Mouse (Mus musculus) small intestine, adult 2 months (tissue): ENCODE measurements around the gene Ctnnd2. TPM values are rescaled to one million over a fixed set of nuclear protein-coding genes. Genes with fewer than 3 reads are reported as not detected.
A peak's percentile ranks its signal among the peaks of the same experiment; 100 is the strongest.
"Not testable (repeated sequence)": the region's sequence is repeated elsewhere in the genome, so short reads cannot be mapped to it uniquely, and the experiment has no call there.

Source experiments
- H3K27ac ChIP-seq: fragments of 200-500 bp; 2 replicates; pipeline ENCODE4 v1.5.1; 2012; ENCODE audit warnings: low read depth, low read length, control low read depth, inconsistent platforms; ENCODE audit not compliant: insufficient read depth
- H3K27me3 ChIP-seq: fragments of 200-500 bp; 2 replicates; pipeline ENCODE4 v1.6.1; 2012; ENCODE audit warnings: mild to moderate bottlenecking, moderate library complexity, low read length, inconsistent platforms; ENCODE audit not compliant: control insufficient read depth, insufficient read depth
- H3K36me3 ChIP-seq: fragments of 200-500 bp; 2 replicates; pipeline ENCODE4 v1.6.1; 2012; ENCODE audit warnings: mild to moderate bottlenecking, low read length, control low read depth, inconsistent platforms; ENCODE audit not compliant: control insufficient read depth, insufficient read depth
- H3K4me1 ChIP-seq: fragments of 200-500 bp; 2 replicates; pipeline ENCODE4 v1.6.1; 2012; ENCODE audit warnings: low read length, inconsistent platforms, mixed read lengths; ENCODE audit not compliant: control insufficient read depth, insufficient read depth, insufficient read length
- H3K4me3 ChIP-seq: fragments of 200-500 bp; 2 replicates; pipeline ENCODE4 v1.5.1; 2012; ENCODE audit warnings: low read depth, mild to moderate bottlenecking, control low read depth, inconsistent platforms, low read length, moderate library complexity
- CTCF ChIP-seq: fragments of 200-500 bp; IDR thresholded peaks from 2 replicates; pipeline ENCODE4 v1.5.1; 2012; ENCODE audit warnings: low read depth, mild to moderate bottlenecking, control low read depth, inconsistent platforms, low read length, moderate library complexity, mixed read lengths; ENCODE audit not compliant: insufficient replicate concordance, insufficient read length; ENCODE audit errors: extremely low read depth
- POLR2A ChIP-seq: fragments of 200-500 bp; IDR thresholded peaks from 2 replicates; pipeline ENCODE4 v1.6.1; 2012; ENCODE audit warnings: low read depth, mild to moderate bottlenecking, control low read depth, inconsistent platforms, low read length, moderate library complexity
- WGBS: fragments of 180-500 bp; shearing (Covaris S2); methylation state at CpG from one replicate; pipeline ENCODE4 v1.1.7; 2018; 5-methylcytosine and 5-hydroxymethylcytosine counted together
- polyA plus RNA-seq: library from polyadenylated mRNA; depleted of rRNA; stranded (reverse); fragments of >200 nt; gene quantifications from 2 replicates; pipeline ENCODE4 v1.2.3, GENCODE M21; 2012; rRNA removed

The Ctnnd2 gene
- polyA plus RNA-seq, result 1.3 and 1.9 TPM in 2 replicates

DNA sequence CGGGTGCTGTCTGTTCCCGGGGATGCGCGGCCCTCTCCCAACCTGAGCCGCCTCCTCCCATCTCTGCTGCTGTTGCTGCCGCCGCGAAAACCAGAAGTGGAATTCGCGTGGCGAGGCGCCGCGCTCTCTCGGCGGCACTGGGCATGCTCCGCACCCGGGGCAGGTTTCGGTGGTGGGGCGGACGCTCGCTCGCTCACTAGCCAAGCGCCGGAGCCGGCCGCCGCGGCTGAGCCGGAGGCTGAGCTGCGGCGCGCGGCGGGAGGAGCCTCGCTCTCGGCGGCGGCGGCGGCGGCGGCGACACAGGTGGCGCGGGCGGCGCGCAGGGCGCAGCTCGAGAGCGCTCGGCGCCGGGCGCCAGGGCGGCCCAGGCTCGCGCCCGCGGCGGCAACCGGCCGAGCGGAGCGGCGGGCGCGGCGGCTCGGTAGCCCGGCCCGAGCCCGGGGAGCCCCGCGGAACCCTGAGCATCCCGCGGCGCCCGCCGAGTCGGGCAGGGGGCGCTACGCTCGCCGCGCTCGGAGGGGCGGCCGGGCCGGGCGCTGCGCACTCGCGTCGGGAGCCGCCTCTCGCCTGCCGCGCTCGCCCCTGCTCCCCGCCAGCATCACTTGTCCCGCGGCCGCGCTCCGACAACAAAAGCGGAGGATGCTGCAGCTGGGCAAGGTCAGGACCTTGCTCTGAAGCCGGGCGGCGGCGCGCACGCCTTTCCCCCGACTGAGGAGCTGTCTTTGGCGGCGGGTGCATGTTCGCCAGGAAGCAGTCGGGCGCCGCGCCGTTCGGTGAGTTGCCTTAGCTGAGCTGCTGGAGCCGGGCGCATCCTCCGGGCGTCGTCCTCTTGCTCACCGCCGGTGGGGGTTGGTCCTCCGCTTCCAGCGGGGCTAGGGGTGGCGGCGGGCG lies at the start of gene Ctnnd2:
TSS of gene Ctnnd2 (plus strand) at position 203 of the 891 bp plus-strand sequence.
- no peak within 1 kb of the TSS for H3K27ac ChIP-seq
- H3K4me1 ChIP-seq, result 0 out of 2 replicates have a peak, but pooled peaks cover 3% of the 10 kb centered on the region
- H3K27me3 ChIP-seq, result peaks cover 13% of the 10 kb centered on the region
- TF ChIP-seq CTCF (no peak), POLR2A (no peak)
- H3K4me3 ChIP-seq, result peak within 1 kb of the TSS; percentile 62
- H3K36me3 ChIP-seq, result no peaks in the 10 kb centered on the region
- WGBS, result 5% methylated on average over 136 of the region's 136 CpGs

DNA sequence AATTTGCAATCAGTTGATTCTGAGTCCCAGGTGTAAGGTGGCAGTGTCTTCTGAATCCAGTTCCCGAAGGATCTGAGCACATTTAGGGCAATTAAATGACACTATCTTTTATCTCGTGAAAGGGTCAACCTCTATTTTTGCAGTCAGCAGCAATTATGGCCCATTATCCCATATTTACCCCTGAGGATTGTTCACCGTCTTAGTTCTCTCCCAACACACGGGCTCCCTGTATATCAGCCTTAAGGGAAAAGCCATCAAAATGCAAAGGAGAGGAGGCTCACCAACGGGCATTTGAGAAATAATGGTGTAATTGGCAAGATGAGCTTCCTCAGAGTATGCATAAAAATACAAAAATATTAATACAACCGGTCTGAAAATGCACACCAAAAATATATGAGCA lies 41.7 kb upstream of the Ctnnd2 start:
- Histone ChIP-seq H3K36me3 (no peaks in the 10 kb centered on the region), H3K27ac (no peak overlapping the region), H3K4me1 (no peaks in the 10 kb centered on the region), H3K4me3 (no peak overlapping the region), H3K27me3 (no peaks in the 10 kb centered on the region)
- no peak for TF ChIP-seq POLR2A
- no peak for TF ChIP-seq CTCF
- 63% methylated on average over 6 of the region's 6 CpGs for WGBS

DNA sequence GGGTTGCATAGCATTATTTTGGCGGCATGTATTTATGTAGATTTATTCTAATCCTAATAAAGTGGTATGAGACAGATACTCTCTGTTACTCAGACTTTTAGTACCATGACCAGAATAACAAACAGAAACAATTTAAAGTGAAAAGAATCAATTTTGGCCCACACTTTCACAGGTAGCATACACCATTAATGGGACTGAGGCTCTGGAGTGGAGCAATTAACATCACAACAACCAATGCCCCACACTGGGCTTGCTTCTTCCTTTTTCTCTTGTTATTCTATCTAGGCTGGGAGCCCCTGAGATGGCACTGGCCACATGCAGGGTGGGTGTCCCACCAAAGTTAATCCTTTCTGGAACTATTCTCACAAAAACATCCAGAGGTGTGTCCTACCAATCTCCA lies 32.8 kb upstream of the Ctnnd2 start:
- H3K4me3 ChIP-seq, H3K4me1 ChIP-seq, H3K27ac ChIP-seq, H3K27me3 ChIP-seq, H3K36me3 ChIP-seq: not testable (repeated sequence)
- 71% methylated on average over 1 of the region's 1 CpGs for WGBS

DNA sequence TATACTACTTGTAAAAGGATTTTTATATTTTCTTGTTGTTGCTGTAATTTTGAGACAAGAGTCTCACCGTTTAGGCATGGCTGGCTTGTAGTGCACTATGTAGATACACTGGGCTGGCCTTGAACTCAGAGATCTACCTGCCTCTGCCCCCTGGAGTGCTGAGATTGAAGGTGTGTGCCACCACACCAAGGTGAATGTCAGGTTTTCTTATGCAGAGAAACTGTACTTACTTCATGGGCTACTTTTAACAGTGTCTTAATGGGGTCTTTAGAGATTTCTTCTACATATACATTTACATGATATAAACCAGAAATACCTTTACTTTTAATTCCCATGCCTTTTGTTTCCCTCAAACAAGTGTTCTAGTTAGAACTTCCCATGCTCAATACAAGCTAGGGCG lies 27.0 kb upstream of the Ctnnd2 start:
- no peak overlapping the region for H3K27ac ChIP-seq
- no peaks in the 10 kb centered on the region for H3K27me3 ChIP-seq
- no peaks in the 10 kb centered on the region for H3K4me1 ChIP-seq
- no peaks in the 10 kb centered on the region for H3K36me3 ChIP-seq
- 71% methylated on average over 2 of the region's 2 CpGs for WGBS
- TF ChIP-seq POLR2A (no peak), CTCF (no peak)
- no peak overlapping the region for H3K4me3 ChIP-seq

DNA sequence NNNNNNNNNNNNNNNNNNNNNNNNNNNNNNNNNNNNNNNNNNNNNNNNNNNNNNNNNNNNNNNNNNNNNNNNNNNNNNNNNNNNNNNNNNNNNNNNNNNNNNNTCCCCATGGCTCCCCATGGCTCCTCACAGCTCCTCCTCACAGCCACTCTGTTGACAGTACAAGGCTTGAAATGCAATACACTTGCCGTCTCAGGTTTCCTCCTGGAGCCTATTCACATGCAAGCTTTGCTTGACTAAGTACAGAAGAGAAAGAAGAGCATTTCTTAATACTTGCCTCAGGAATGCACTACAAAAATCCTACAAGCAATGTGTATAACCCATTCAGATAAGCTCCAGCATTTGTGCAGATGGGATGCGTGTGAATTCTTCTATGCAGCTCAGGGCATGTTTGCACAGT lies 20.2 kb upstream of the Ctnnd2 start:
- H3K27ac ChIP-seq, result no peak overlapping the region
- no peak overlapping the region for H3K4me3 ChIP-seq
- TF ChIP-seq POLR2A, result no peak
- 36% methylated on average over 2 of the region's 2 CpGs for WGBS
- no peaks in the 10 kb centered on the region for H3K27me3 ChIP-seq
- H3K36me3 ChIP-seq, result no peaks in the 10 kb centered on the region
- no peaks in the 10 kb centered on the region for H3K4me1 ChIP-seq

DNA sequence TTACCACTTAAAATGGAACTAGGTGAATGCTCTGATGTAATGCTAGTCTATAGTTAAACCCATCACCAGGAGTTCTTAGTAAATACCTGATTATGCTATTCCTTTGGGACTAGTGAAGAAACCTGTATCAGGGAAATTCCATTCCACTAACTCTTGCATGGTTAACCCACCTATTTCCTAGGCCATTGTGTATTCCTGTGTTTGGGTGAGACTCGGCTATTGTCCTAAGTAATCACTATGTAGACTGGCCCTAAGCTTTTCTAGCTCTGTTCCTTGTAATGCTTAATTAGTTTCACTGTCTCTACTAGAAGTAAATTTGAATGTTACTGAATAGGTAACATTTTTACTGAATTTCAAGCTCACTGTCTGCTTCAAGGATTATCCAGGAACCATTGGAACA lies 14.4 kb upstream of the Ctnnd2 start:
- Histone ChIP-seq H3K27me3 (no peaks in the 10 kb centered on the region), H3K36me3 (no peaks in the 10 kb centered on the region), H3K27ac (no peak overlapping the region), H3K4me3 (no peak overlapping the region), H3K4me1 (no peaks in the 10 kb centered on the region)
- TF ChIP-seq CTCF, result no peak
- TF ChIP-seq POLR2A, result no peak
- WGBS, result 88% methylated on average over 1 of the region's 1 CpGs

DNA sequence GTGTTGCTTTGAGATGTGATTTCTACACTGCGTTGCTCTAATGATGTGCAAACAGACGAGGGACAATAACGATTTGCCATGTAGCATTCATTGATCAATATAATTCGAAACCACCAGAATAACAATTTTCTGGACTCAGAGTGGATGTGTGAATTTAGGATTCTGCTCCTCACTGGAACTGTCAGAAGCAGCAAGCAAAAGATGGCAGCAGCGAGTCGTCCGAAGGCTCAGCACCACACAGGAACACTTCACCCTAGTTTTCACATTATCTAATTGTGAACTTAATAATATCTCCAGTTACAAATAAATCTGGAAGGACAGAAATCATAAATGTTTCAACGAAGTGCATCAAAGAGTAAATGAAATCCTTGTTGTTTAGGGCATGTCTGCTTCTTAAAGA lies 2.4 kb upstream of the Ctnnd2 start:
- TF ChIP-seq CTCF (no peak), POLR2A (no peak)
- WGBS, result 70% methylated on average over 8 of the region's 8 CpGs
- H3K27me3 ChIP-seq, result peaks cover 13% of the 10 kb centered on the region

More for the DNA sequence above, 2.4 kb upstream of the Ctnnd2 start:
- 0 out of 2 replicates have a peak, but pooled peaks cover 3% of the 10 kb centered on the region for H3K4me1 ChIP-seq
- no peak overlapping the region for H3K4me3 ChIP-seq
- no peak overlapping the region for H3K27ac ChIP-seq
- H3K36me3 ChIP-seq, result no peaks in the 10 kb centered on the region
